18 mouse cellular contexts compared by ENCODE assay signal in the genomic region with DNA sequence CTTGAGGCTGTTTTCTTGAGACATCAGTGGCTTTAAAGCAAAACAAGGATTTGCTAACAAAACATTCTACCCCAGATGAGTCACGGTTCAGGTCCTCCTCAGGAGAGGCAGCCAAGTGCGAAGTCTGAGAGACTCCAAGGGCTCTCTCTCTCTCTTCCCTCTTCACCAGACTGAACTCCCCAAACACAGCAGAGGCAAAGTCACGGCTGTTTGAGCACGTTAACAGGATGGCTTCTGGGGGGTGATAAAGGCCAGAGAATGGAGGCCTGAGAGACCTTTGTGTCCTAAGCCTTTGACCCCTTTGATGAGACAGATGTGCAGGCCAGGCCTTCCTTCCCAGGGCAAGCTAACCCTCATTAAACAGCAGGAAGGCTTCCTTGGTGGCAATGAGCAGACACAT.
DNase-seq lines count a peak whose midpoint lies in the region; TF ChIP-seq lines count a peak whose summit lies in the region.
"Had no signal": no experiment of that assay in that cellular context is flagged by ENCODE, and none has a peak within 500 bp of the region (broad histone marks: within the 10 kb centered on the region; RNA-seq: fewer than 3 reads in every experiment).

No protein-coding gene starts in this region.

- TF ChIP-seq POLR2A in kidney, adult 2 months (IDR thresholded peaks at IDR 0.05; ENCODE audit: low read depth, low read length) = no peak

- WGBS in kidney, adult 2 months = 16% methylated on average over 4 of the region's 4 CpGs

- H3K36me3 ChIP-seq in kidney, adult 2 months (ENCODE audit: control insufficient read depth, insufficient read depth, low read length) = no peaks in the 10 kb centered on the region
- H3K36me3 ChIP-seq: midbrain, embryonic 15.5 days; stomach, embryonic 15.5 days had no signal

- DNase-seq in retina, postnatal 1 day = peak; percentile 28
- DNase-seq in retina, embryonic 14.5 days (ENCODE audit: low spot score) = no peak
- DNase-seq in kidney, adult 2 months = peak; percentile 63
- peak; percentile 24 for DNase-seq in kidney, postnatal 14 days
- no peak for DNase-seq in adrenal gland, adult 18-20 months (ENCODE audit: low spot score in 2 of 2)
- DNase-seq in adrenal gland, adult 2 months = no peak
- DNase-seq in heart, postnatal 10 days = no peak
- DNase-seq: adrenal gland, adult 8-10 months; cerebellum, adult 11-12 months; forebrain, postnatal 0 days; gastrocnemius, adult 2 months; liver; lung, adult 2 months; lung, postnatal 36 days had no signal

- TF ChIP-seq CTCF in kidney, adult 2 months (conservative IDR thresholded peaks at IDR 0.05; ENCODE audit: insufficient read depth, insufficient read length, low read depth, low read length) = no peak

- no peaks in the 10 kb centered on the region for H3K4me1 ChIP-seq in kidney, adult 2 months (ENCODE audit: control insufficient read depth, insufficient read depth, low read length)
- H3K4me1 ChIP-seq: stomach, embryonic 15.5 days had no signal

- intact Hi-C loops in heart, postnatal 10 days (cut with DNase I) = loop anchor here (2.0 kb wide), 2 partner anchors 561 to 673 kb away; no protein-coding TSS in a partner anchor

- H3K27ac ChIP-seq in kidney, adult 2 months (ENCODE audit: insufficient read depth, low read depth, low read length) = no peak overlapping the region
- H3K27ac ChIP-seq: gastrocnemius, adult 2 months; hindbrain, postnatal 0 days; midbrain, embryonic 15.5 days; stomach, embryonic 15.5 days had no signal

- H3K27me3 ChIP-seq in kidney, adult 2 months (replicated peaks; ENCODE audit: control insufficient read depth, insufficient read depth, low read length) = no peaks in the 10 kb centered on the region
- H3K27me3 ChIP-seq: stomach, embryonic 15.5 days had no signal

- H3K4me3 ChIP-seq in kidney, adult 2 months (ENCODE audit: insufficient read depth, low read depth, low read length) = no peak overlapping the region
- H3K4me3 ChIP-seq: erythroblast, embryonic 14.5 days; gastrocnemius, adult 2 months; midbrain, embryonic 15.5 days; stomach, embryonic 15.5 days had no signal

Comparison
In these comparisons a context has a peak if more than half of its experiments do, and no peak if none do; other contexts are left out.
1. DNase-seq: peak in retina, postnatal 1 day (single experiment), kidney, adult 2 months (single experiment) and kidney, postnatal 14 days (single experiment); none in retina, embryonic 14.5 days (single experiment), adrenal gland, adult 18-20 months (0 of 2), adrenal gland, adult 2 months (single experiment) and heart, postnatal 10 days (0 of 2).